Mouse (Mus musculus): ENCODE data around the gene Tent5b. TPM values are rescaled to one million over a fixed set of nuclear protein-coding genes. Genes with fewer than 3 reads are reported as not detected.

The Tent5b gene
- polyA plus RNA-seq, 1 experiment from 2014 or later, result 2.8 TPM

GRCm38 (mm10) chr4:133491800-133492199, 11.9 kb downstream of the Tent5b start:
- H3K4me1 ChIP-seq (ENCODE audit: control insufficient read depth, insufficient read depth, low read length), result peaks cover 4% of the 10 kb centered on the region
- H3K4me3 ChIP-seq (ENCODE audit: low read depth, low read length), result no peak overlapping the region
- ATAC-seq (ENCODE audit: low read depth) (no peak), DNase-seq (ENCODE audit: low spot score) (peak; percentile 31)
- no peaks in the 10 kb centered on the region for H3K36me3 ChIP-seq (ENCODE audit: control insufficient read depth, insufficient read depth, low read length)
- H3K27me3 ChIP-seq (replicated peaks; ENCODE audit: control insufficient read depth, insufficient read depth, low read length), result peaks cover 22% of the 10 kb centered on the region
- no peak overlapping the region for H3K27ac ChIP-seq (replicated peaks; ENCODE audit: low read depth, low read length)
- no peak overlapping the region for H3K4me2 ChIP-seq (ENCODE audit: low read depth, low read length)
- H3K9ac ChIP-seq (ENCODE audit: low read depth, low read length), result no peak overlapping the region
- 38% methylated on average over 10 of the region's 10 CpGs for WGBS
- H3K9me3 ChIP-seq (ENCODE audit: control insufficient read depth, low read length), result no peaks in the 10 kb centered on the region

GRCm38 (mm10) chr4:133493895-133494294, 14.0 kb downstream of the Tent5b start:
- no peak overlapping the region for H3K9ac ChIP-seq (ENCODE audit: low read depth, low read length)
- peak overlapping the region; percentile 51 for H3K4me2 ChIP-seq (ENCODE audit: low read depth, low read length)
- WGBS, result 24% methylated on average over 9 of the region's 12 CpGs
- no peak for ATAC-seq (ENCODE audit: low read depth)
- no peak overlapping the region for H3K27ac ChIP-seq (replicated peaks; ENCODE audit: low read depth, low read length)
- H3K9me3 ChIP-seq (ENCODE audit: control insufficient read depth, low read length), result no peaks in the 10 kb centered on the region
- peaks cover 42% of the 10 kb centered on the region for H3K27me3 ChIP-seq (replicated peaks; ENCODE audit: control insufficient read depth, insufficient read depth, low read length)
- no peaks in the 10 kb centered on the region for H3K36me3 ChIP-seq (ENCODE audit: control insufficient read depth, insufficient read depth, low read length)
- peak overlapping the region; percentile 27; the same call in 1 of the 2 replicates for H3K4me3 ChIP-seq (ENCODE audit: low read depth, low read length)
- DNase-seq (ENCODE audit: low spot score), result no peak
- peaks cover 7% of the 10 kb centered on the region for H3K4me1 ChIP-seq (ENCODE audit: control insufficient read depth, insufficient read depth, low read length)

- DNase-seq (ENCODE audit: low spot score), result peak; percentile 85
- no peak for ATAC-seq (ENCODE audit: low read depth)
- Histone ChIP-seq H3K4me1 (ENCODE audit: control insufficient read depth, insufficient read depth, low read length) (peaks cover 8% of the 10 kb centered on the region), H3K9me3 (ENCODE audit: control insufficient read depth, low read length) (no peaks in the 10 kb centered on the region), H3K27ac (replicated peaks; ENCODE audit: low read depth, low read length) (no peak overlapping the region), H3K27me3 (replicated peaks; ENCODE audit: control insufficient read depth, insufficient read depth, low read length) (peaks cover 48% of the 10 kb centered on the region), H3K9ac (ENCODE audit: low read depth, low read length) (no peak overlapping the region), H3K4me2 (ENCODE audit: low read depth, low read length) (peak overlapping the region; percentile 51), H3K4me3 (ENCODE audit: low read depth, low read length) (peak overlapping the region; percentile 27), H3K36me3 (ENCODE audit: control insufficient read depth, insufficient read depth, low read length) (no peaks in the 10 kb centered on the region)
- WGBS, result 0% methylated on average over 12 of the region's 12 CpGs
These were observed 14.5 kb downstream of the Tent5b start for GRCm38 (mm10) chr4:133494432-133494831.

- peaks cover 52% of the 10 kb centered on the region for H3K27me3 ChIP-seq (replicated peaks; ENCODE audit: control insufficient read depth, insufficient read depth, low read length)
- no peak for DNase-seq (ENCODE audit: low spot score)
- no peak overlapping the region for H3K27ac ChIP-seq (replicated peaks; ENCODE audit: low read depth, low read length)
- H3K36me3 ChIP-seq (ENCODE audit: control insufficient read depth, insufficient read depth, low read length), result no peaks in the 10 kb centered on the region
- no peaks in the 10 kb centered on the region for H3K9me3 ChIP-seq (ENCODE audit: control insufficient read depth, low read length)
- ATAC-seq (ENCODE audit: low read depth), result no peak
- no peak overlapping the region for H3K4me2 ChIP-seq (ENCODE audit: low read depth, low read length)
- H3K9ac ChIP-seq (ENCODE audit: low read depth, low read length), result no peak overlapping the region
- no peak overlapping the region for H3K4me3 ChIP-seq (ENCODE audit: low read depth, low read length)
- 65% methylated on average over 4 of the region's 4 CpGs for WGBS
- H3K4me1 ChIP-seq (ENCODE audit: control insufficient read depth, insufficient read depth, low read length), result peaks cover 8% of the 10 kb centered on the region
These were observed 14.9 kb downstream of the Tent5b start for GRCm38 (mm10) chr4:133494867-133495266.

GRCm38 (mm10) chr4:133495711-133496110, 15.8 kb downstream of the Tent5b start:
- H3K27ac ChIP-seq (replicated peaks; ENCODE audit: low read depth, low read length), result no peak overlapping the region
- H3K9me3 ChIP-seq (ENCODE audit: control insufficient read depth, low read length), result no peaks in the 10 kb centered on the region
- 33% methylated on average over 7 of the region's 7 CpGs for WGBS
- H3K27me3 ChIP-seq (replicated peaks; ENCODE audit: control insufficient read depth, insufficient read depth, low read length), result peaks cover 61% of the 10 kb centered on the region
- no peak overlapping the region for H3K4me2 ChIP-seq (ENCODE audit: low read depth, low read length)
- no peak overlapping the region for H3K9ac ChIP-seq (ENCODE audit: low read depth, low read length)
- peaks cover 8% of the 10 kb centered on the region for H3K4me1 ChIP-seq (ENCODE audit: control insufficient read depth, insufficient read depth, low read length)
- no peaks in the 10 kb centered on the region for H3K36me3 ChIP-seq (ENCODE audit: control insufficient read depth, insufficient read depth, low read length)
- DNase-seq (ENCODE audit: low spot score), result no peak
- no peak overlapping the region for H3K4me3 ChIP-seq (ENCODE audit: low read depth, low read length)
- ATAC-seq (ENCODE audit: low read depth), result no peak

- H3K36me3 ChIP-seq (ENCODE audit: control insufficient read depth, insufficient read depth, low read length), result no peaks in the 10 kb centered on the region
- peak overlapping the region; percentile 59 for H3K4me3 ChIP-seq (ENCODE audit: low read depth, low read length)
- DNase-seq (ENCODE audit: low spot score) (peak; percentile 46), ATAC-seq (ENCODE audit: low read depth) (peak; percentile 39; the same call in 1 of the 2 replicates)
- H3K27me3 ChIP-seq (replicated peaks; ENCODE audit: control insufficient read depth, insufficient read depth, low read length), result peaks cover 72% of the 10 kb centered on the region
- no peak overlapping the region; the same call in 1 of the 2 replicates for H3K9ac ChIP-seq (ENCODE audit: low read depth, low read length)
- peaks cover 4% of the 10 kb centered on the region for H3K4me1 ChIP-seq (ENCODE audit: control insufficient read depth, insufficient read depth, low read length)
- H3K4me2 ChIP-seq (ENCODE audit: low read depth, low read length), result peak overlapping the region; percentile 98
- 16% methylated on average over 6 of the region's 6 CpGs for WGBS
- no peak overlapping the region for H3K27ac ChIP-seq (replicated peaks; ENCODE audit: low read depth, low read length)
- no peaks in the 10 kb centered on the region for H3K9me3 ChIP-seq (ENCODE audit: control insufficient read depth, low read length)
These were observed 17.0 kb downstream of the Tent5b start for GRCm38 (mm10) chr4:133496738-133497445.

GRCm38 (mm10) chr4:133497461-133498159, 17.7 kb downstream of the Tent5b start:
- Histone ChIP-seq H3K9me3 (ENCODE audit: control insufficient read depth, low read length) (no peaks in the 10 kb centered on the region), H3K27me3 (replicated peaks; ENCODE audit: control insufficient read depth, insufficient read depth, low read length) (peaks cover 72% of the 10 kb centered on the region), H3K27ac (replicated peaks; ENCODE audit: low read depth, low read length) (no peak overlapping the region), H3K9ac (ENCODE audit: low read depth, low read length) (peak overlapping the region; percentile 70), H3K4me1 (ENCODE audit: control insufficient read depth, insufficient read depth, low read length) (peaks cover 4% of the 10 kb centered on the region; the same call in 1 of the 2 replicates), H3K4me2 (ENCODE audit: low read depth, low read length) (peak overlapping the region; percentile 98), H3K36me3 (ENCODE audit: control insufficient read depth, insufficient read depth, low read length) (no peaks in the 10 kb centered on the region), H3K4me3 (ENCODE audit: low read depth, low read length) (peak overlapping the region; percentile 59)
- DNase-seq (ENCODE audit: low spot score), result peak; percentile 45
- 3% methylated on average over 16 of the region's 70 CpGs for WGBS
- ATAC-seq (ENCODE audit: low read depth), result peak; percentile 48

GRCm38 (mm10) chr4:133498160-133498724, 18.3 kb downstream of the Tent5b start, which contains the start of gene Trnp1:
Gene Trnp1 (minus strand): TSS chr4:133498550.
- ATAC-seq (ENCODE audit: low read depth) (peak; percentile 90), DNase-seq (ENCODE audit: low spot score) (peak; percentile 94)
- H3K9ac ChIP-seq (ENCODE audit: low read depth, low read length), result peak within 1 kb of the TSS; percentile 70
- peak within 1 kb of the TSS; percentile 98 for H3K4me2 ChIP-seq (ENCODE audit: low read depth, low read length)
- peaks cover 74% of the 10 kb centered on the region for H3K27me3 ChIP-seq (replicated peaks; ENCODE audit: control insufficient read depth, insufficient read depth, low read length)
- no peak within 1 kb of the TSS for H3K27ac ChIP-seq (replicated peaks; ENCODE audit: low read depth, low read length)
- peak within 1 kb of the TSS; percentile 59 for H3K4me3 ChIP-seq (ENCODE audit: low read depth, low read length)
- H3K4me1 ChIP-seq (ENCODE audit: control insufficient read depth, insufficient read depth, low read length), result peaks cover 4% of the 10 kb centered on the region; the same call in 1 of the 2 replicates
- no peaks in the 10 kb centered on the region for H3K9me3 ChIP-seq (ENCODE audit: control insufficient read depth, low read length)
- no peaks in the 10 kb centered on the region for H3K36me3 ChIP-seq (ENCODE audit: control insufficient read depth, insufficient read depth, low read length)
- 0% methylated on average over 14 of the region's 53 CpGs for WGBS

Data from embryonic facial prominence, embryonic 14.5 days (tissue).